ENCODE assay signal across 13 mouse cellular contexts in the genomic region with DNA sequence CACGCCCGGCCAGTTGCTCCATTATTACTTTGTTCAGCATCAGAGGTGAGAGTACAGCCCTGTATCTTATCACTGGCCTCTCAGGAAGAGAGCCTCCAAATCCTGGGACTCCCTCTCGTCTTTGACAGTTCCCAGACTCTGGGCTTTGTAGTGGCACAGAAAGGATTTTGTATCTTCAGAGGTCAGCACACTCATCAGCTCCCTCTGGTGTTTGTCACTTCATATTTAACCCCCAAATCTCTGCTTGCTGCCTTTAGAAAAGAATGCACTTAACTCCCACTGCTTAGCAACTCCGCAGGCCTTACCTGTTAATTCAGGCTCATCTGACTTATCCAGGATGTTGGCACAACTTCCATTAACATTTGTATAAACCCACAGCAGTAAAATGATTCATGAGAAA. TPM values are rescaled to one million over a fixed set of nuclear protein-coding genes. Genes with fewer than 3 reads are reported as not detected.
A peak's percentile ranks its signal among the peaks of the same experiment; 100 is the strongest.
DNase-seq lines count a peak whose midpoint lies in the region; ATAC-seq and TF ChIP-seq lines count a peak whose summit lies in the region.
"Had no signal": no experiment of that assay in that cellular context is flagged by ENCODE, and none has a peak within 500 bp of the region (broad histone marks: within the 10 kb centered on the region; RNA-seq: fewer than 3 reads in every experiment).

No protein-coding gene starts in this region.

- no peaks in the 10 kb centered on the region for H3K9me3 ChIP-seq in intestine, postnatal 0 days (ENCODE audit: control insufficient read depth)
- H3K9me3 ChIP-seq in intestine, embryonic 16.5 days (ENCODE audit: control insufficient read depth, low read length) = no peaks in the 10 kb centered on the region
- H3K9me3 ChIP-seq: heart, embryonic 12.5 days; hindbrain, embryonic 15.5 days had no signal

- 50% methylated on average over 4 of the region's 4 CpGs for WGBS in intestine, postnatal 0 days
- WGBS in intestine, embryonic 16.5 days = 60% methylated on average over 4 of the region's 4 CpGs

- H3K27ac ChIP-seq in intestine, postnatal 0 days (ENCODE audit: low read depth, low read length) = no peak overlapping the region
- H3K27ac ChIP-seq in intestine, embryonic 16.5 days (ENCODE audit: low read length) = no peak overlapping the region
- H3K27ac ChIP-seq in cortical plate, adult 2 months (ENCODE audit: insufficient read depth, low read length) = no peak overlapping the region
- H3K27ac ChIP-seq: hindbrain, embryonic 15.5 days had no signal

- no peak for TF ChIP-seq POLR2A in cortical plate, adult 2 months (IDR thresholded peaks at IDR 0.05; ENCODE audit: extremely low read depth, insufficient read depth, low read length)

- TF ChIP-seq CTCF in intestine, postnatal 0 days (IDR thresholded peaks at IDR 0.05; ENCODE audit: low read depth) = peak; percentile 67
- 0 out of 2 replicates have a peak, but pooled peaks have one; percentile 5 for TF ChIP-seq CTCF in cortical plate, adult 2 months (IDR thresholded peaks at IDR 0.05; ENCODE audit: extremely low read depth, insufficient read depth, low read length)

- H3K4me3 ChIP-seq in intestine, postnatal 0 days (ENCODE audit: low read depth, low read length) = no peak overlapping the region
- no peak overlapping the region for H3K4me3 ChIP-seq in intestine, embryonic 16.5 days (ENCODE audit: low read length)
- no peak overlapping the region for H3K4me3 ChIP-seq in cortical plate, adult 2 months (ENCODE audit: insufficient read depth, low read length)
- H3K4me3 ChIP-seq: heart, embryonic 12.5 days; hindbrain, embryonic 15.5 days had no signal

- H3K9ac ChIP-seq in intestine, postnatal 0 days (ENCODE audit: low read depth, low read length) = no peak overlapping the region
- H3K9ac ChIP-seq in intestine, embryonic 16.5 days (ENCODE audit: low read depth, low read length) = no peak overlapping the region
- H3K9ac ChIP-seq: heart, embryonic 12.5 days; hindbrain, embryonic 15.5 days had no signal

- peaks cover 58% of the 10 kb centered on the region for H3K36me3 ChIP-seq in intestine, postnatal 0 days (ENCODE audit: control insufficient read depth, insufficient read depth)
- 0 out of 2 replicates have a peak, but pooled peaks cover 6% of the 10 kb centered on the region for H3K36me3 ChIP-seq in intestine, embryonic 16.5 days (ENCODE audit: control insufficient read depth, insufficient read depth, low read length)

- H3K4me2 ChIP-seq in intestine, postnatal 0 days (replicated peaks; ENCODE audit: low read depth) = no peak overlapping the region
- H3K4me2 ChIP-seq in intestine, embryonic 16.5 days (ENCODE audit: low read depth, low read length) = no peak overlapping the region
- H3K4me2 ChIP-seq: heart, embryonic 12.5 days; hindbrain, embryonic 15.5 days; liver, embryonic 11.5 days had no signal

- no peak for ATAC-seq in intestine, postnatal 0 days
- no peak for ATAC-seq in intestine, embryonic 16.5 days

- no peaks in the 10 kb centered on the region for H3K4me1 ChIP-seq in intestine, postnatal 0 days (replicated peaks; ENCODE audit: control insufficient read depth, insufficient read depth, low read length)
- H3K4me1 ChIP-seq in intestine, embryonic 16.5 days (ENCODE audit: control insufficient read depth, insufficient read depth, low read length) = no peaks in the 10 kb centered on the region
- no peaks in the 10 kb centered on the region for H3K4me1 ChIP-seq in cortical plate, adult 2 months (ENCODE audit: control insufficient read depth, insufficient read depth, low read length)
- H3K4me1 ChIP-seq: heart, embryonic 12.5 days; hindbrain, embryonic 15.5 days had no signal

- H3K27me3 ChIP-seq in intestine, postnatal 0 days (replicated peaks; ENCODE audit: control insufficient read depth, insufficient read depth, low read length) = no peaks in the 10 kb centered on the region
- no peaks in the 10 kb centered on the region for H3K27me3 ChIP-seq in intestine, embryonic 16.5 days (replicated peaks; ENCODE audit: control insufficient read depth, insufficient read depth, low read length)
- H3K27me3 ChIP-seq: heart, embryonic 12.5 days; hindbrain, embryonic 15.5 days had no signal

- DNase-seq in 3T3-L1 (ENCODE audit: low read depth, low spot score) (peak; percentile 36), 416B (ENCODE audit: low read depth) (peak; percentile 13)
- DNase-seq in thymus, postnatal 14 days = no peak
- DNase-seq in cerebellum, postnatal 36 days = no peak
- DNase-seq: adrenal gland, postnatal 36 days; cerebellum, adult 11-12 months; kidney, postnatal 25 days had no signal

RNA-seq across cellular contexts. Expression of gene Slc30a6, which starts 14.3 kb away (rescaled TPM):
- polyA plus RNA-seq in intestine, postnatal 0 days (2015; fragmentation: Nextera tagmentation; extraction: Ambion mirVana) = 45.7 and 47.6 TPM in 2 replicates
- 43.0 and 45.9 TPM in 2 replicates for polyA plus RNA-seq in intestine, embryonic 16.5 days (2015; fragmentation: Nextera tagmentation; extraction: Ambion mirVana)
- polyA plus RNA-seq in cortical plate, adult 2 months (2012; rRNA removed) = 23.6 and 25.1 TPM in 2 replicates

RNA-seq across cellular contexts. Expression of gene Nlrc4, which starts 49.2 kb away (rescaled TPM):
- polyA plus RNA-seq in intestine, postnatal 0 days (2015; fragmentation: Nextera tagmentation; extraction: Ambion mirVana) = 15.0 and 16.7 TPM in 2 replicates
- polyA plus RNA-seq in intestine, embryonic 16.5 days (2015; fragmentation: Nextera tagmentation; extraction: Ambion mirVana) = 8.6 and 9.5 TPM in 2 replicates
- 0.23 and 0.25 TPM in 2 replicates for polyA plus RNA-seq in cortical plate, adult 2 months (2012; rRNA removed)

Comparison
In these comparisons a context has a peak if more than half of its experiments do, and no peak if none do; other contexts are left out.
1. DNase-seq: peak in 3T3-L1 (single experiment) and 416B (single experiment); none in thymus, postnatal 14 days (single experiment) and cerebellum, postnatal 36 days (0 of 2).